27 mouse cellular contexts compared by ENCODE assay signal in genomic region chr4:31993386-31993785, GRCm38 (mm10).
"Had no signal": no experiment of that assay in that cellular context is flagged by ENCODE, and none has a peak within 500 bp of the region (broad histone marks: within the 10 kb centered on the region; RNA-seq: fewer than 3 reads in every experiment).

No protein-coding gene starts in this region.

- H3K27ac ChIP-seq: heart, embryonic 10.5 days; hindbrain, embryonic 10.5 days; hindbrain, embryonic 12.5 days; hindbrain, embryonic 14.5 days; intestine, embryonic 15.5 days; kidney, embryonic 15.5 days; kidney, postnatal 0 days; limb, embryonic 13.5 days; limb, embryonic 15.5 days; liver, embryonic 12.5 days; liver, embryonic 14.5 days had no signal

- ATAC-seq: hindbrain, embryonic 16.5 days; inflammation-experienced regulatory T-cells, adult 6 months; intestine, embryonic 15.5 days; intestine, postnatal 0 days; liver, embryonic 12.5 days had no signal

- H3K4me1 ChIP-seq: heart, embryonic 10.5 days; heart, embryonic 12.5 days; hindbrain, embryonic 10.5 days; hindbrain, embryonic 12.5 days; intestine, embryonic 15.5 days; kidney, embryonic 15.5 days; limb, embryonic 13.5 days; limb, embryonic 15.5 days; liver, embryonic 12.5 days had no signal

- H3K4me3 ChIP-seq: heart, embryonic 10.5 days; heart, embryonic 12.5 days; hindbrain, embryonic 10.5 days; hindbrain, embryonic 12.5 days; intestine, embryonic 15.5 days; kidney, embryonic 15.5 days; limb, embryonic 13.5 days; limb, embryonic 15.5 days; liver, embryonic 12.5 days had no signal

- H3K4me2 ChIP-seq: heart, embryonic 12.5 days; hindbrain, embryonic 12.5 days; hindbrain, embryonic 14.5 days; intestine, embryonic 15.5 days; kidney, embryonic 15.5 days; limb, embryonic 13.5 days; limb, embryonic 15.5 days; liver, embryonic 12.5 days had no signal

- H3K9me3 ChIP-seq: heart, embryonic 10.5 days; heart, embryonic 12.5 days; hindbrain, embryonic 10.5 days; hindbrain, embryonic 12.5 days; intestine, embryonic 15.5 days; kidney, embryonic 15.5 days; limb, embryonic 13.5 days; limb, embryonic 15.5 days; liver, embryonic 12.5 days had no signal

- H3K27me3 ChIP-seq: heart, embryonic 12.5 days; hindbrain, embryonic 12.5 days; intestine, embryonic 15.5 days; kidney, embryonic 15.5 days; limb, embryonic 13.5 days; limb, embryonic 15.5 days; liver, embryonic 12.5 days had no signal

- H3K9ac ChIP-seq: heart, embryonic 12.5 days; hindbrain, embryonic 12.5 days; hindbrain, embryonic 14.5 days; intestine, embryonic 15.5 days; kidney, embryonic 15.5 days; limb, embryonic 13.5 days; limb, embryonic 15.5 days; liver, embryonic 12.5 days; liver, embryonic 14.5 days had no signal

- DNase-seq: gastrocnemius, postnatal 14 days; gastrocnemius, postnatal 36 days; heart, adult 18-20 months; heart, postnatal 10 days; heart, postnatal 4 days; kidney, adult 2 months; kidney, adult 9 months; kidney, postnatal 14 days; kidney, postnatal 36 days; layer of hippocampus, adult 9-11 months; layer of hippocampus, postnatal 36 days; left cerebral cortex, postnatal 4 days had no signal
